Mouse (Mus musculus): ENCODE data around the gene Chst12. TPM values are rescaled to one million over a fixed set of nuclear protein-coding genes. Genes with fewer than 3 reads are reported as not detected.
"Not testable (repeated sequence)": the region's sequence is repeated elsewhere in the genome, so short reads cannot be mapped to it uniquely, and the experiment has no call there.

Chst12 gene
- 11.6 and 15.3 TPM in 2 replicates for polyA plus RNA-seq (2014; fragmentation: Nextera tagmentation; extraction: Ambion mirVana)

DNA sequence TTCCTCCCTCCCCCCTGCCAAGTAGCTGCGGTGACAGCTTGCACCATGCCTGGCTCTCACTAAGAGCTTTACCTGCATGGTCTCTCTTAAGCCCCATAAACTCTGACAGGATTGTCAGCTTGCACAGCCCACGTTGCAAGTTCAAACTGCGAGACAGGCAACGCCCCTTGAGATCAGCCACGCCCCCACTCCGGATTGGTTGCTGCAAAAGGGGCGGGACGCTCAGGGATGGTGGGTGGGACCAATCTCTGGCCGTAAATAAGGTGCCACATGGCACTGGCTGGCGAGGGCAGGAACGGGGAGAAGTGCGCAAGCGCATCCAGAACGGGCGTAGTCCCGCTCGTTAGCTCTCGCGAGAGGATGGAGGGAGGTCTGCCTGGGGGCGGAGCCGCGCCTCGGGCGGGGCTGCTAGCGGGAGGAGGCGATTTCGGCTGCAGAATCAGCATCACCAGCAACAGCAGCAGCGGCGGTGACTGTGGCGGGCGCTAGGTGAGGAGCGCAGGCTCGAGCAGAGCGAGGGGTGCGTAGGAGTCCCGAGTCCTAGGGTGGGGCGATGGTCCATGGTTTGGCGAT, at the start of gene Chst12:
Gene Chst12, plus strand, starts transcription at position 343 of the 573 bp plus-strand sequence.
- H3K4me3 ChIP-seq (ENCODE audit: low read depth, low read length): peak within 1 kb of the TSS; percentile 54
- H3K9ac ChIP-seq (ENCODE audit: low read length): peak within 1 kb of the TSS; percentile 74
- WGBS: under 1% methylated on average over 37 of the region's 38 CpGs
- H3K36me3 ChIP-seq (ENCODE audit: control insufficient read depth, insufficient read depth, low read length): no peaks in the 10 kb centered on the region
- peak; percentile 95 for ATAC-seq
- no peaks in the 10 kb centered on the region for H3K27me3 ChIP-seq (replicated peaks; ENCODE audit: control insufficient read depth, insufficient read depth, low read length)
- peak within 1 kb of the TSS; percentile 56 for H3K27ac ChIP-seq (ENCODE audit: low read depth, low read length)
- peak; percentile 99 for DNase-seq (ENCODE audit: low spot score)
- peak within 1 kb of the TSS; percentile 75 for H3K4me2 ChIP-seq (ENCODE audit: low read length)
- H3K4me1 ChIP-seq (ENCODE audit: control insufficient read depth, insufficient read depth, low read length): peaks cover 23% of the 10 kb centered on the region
- no peaks in the 10 kb centered on the region for H3K9me3 ChIP-seq (replicated peaks; ENCODE audit: control insufficient read depth, low read length)

DNA sequence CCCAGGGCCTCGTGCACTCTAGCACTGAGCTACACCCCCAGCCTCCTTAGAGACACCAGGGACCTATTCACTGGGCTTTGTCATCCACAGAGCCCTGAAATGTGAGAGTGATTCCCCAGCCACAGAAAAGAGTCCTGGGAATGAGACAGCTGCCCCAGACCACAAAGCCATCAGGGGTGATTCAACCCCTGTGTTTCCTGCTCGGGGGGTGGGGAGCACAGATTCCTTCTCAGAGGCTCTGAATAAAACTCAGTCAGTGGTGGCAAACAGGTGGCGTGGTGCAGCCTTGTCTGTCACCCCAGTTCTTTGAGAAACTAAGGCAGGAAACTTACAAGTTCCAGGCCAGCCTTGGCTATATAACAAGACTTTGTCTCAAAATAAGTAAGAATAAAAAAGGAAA, 43.9 kb upstream of the Chst12 start:
- H3K27me3 ChIP-seq (replicated peaks; ENCODE audit: control insufficient read depth, insufficient read depth, low read length): no peaks in the 10 kb centered on the region
- no peak overlapping the region for H3K4me2 ChIP-seq (ENCODE audit: low read length)
- DNase-seq (ENCODE audit: low spot score) (no peak), ATAC-seq (no peak)
- no peak overlapping the region for H3K4me3 ChIP-seq (ENCODE audit: low read depth, low read length)
- WGBS: 84% methylated on average over 3 of the region's 3 CpGs
- no peaks in the 10 kb centered on the region for H3K4me1 ChIP-seq (ENCODE audit: control insufficient read depth, insufficient read depth, low read length)
- H3K9me3 ChIP-seq (replicated peaks; ENCODE audit: control insufficient read depth, low read length): no peaks in the 10 kb centered on the region
- no peak overlapping the region for H3K27ac ChIP-seq (ENCODE audit: low read depth, low read length)
- no peaks in the 10 kb centered on the region for H3K36me3 ChIP-seq (ENCODE audit: control insufficient read depth, insufficient read depth, low read length)
- H3K9ac ChIP-seq (ENCODE audit: low read length): no peak overlapping the region

DNA sequence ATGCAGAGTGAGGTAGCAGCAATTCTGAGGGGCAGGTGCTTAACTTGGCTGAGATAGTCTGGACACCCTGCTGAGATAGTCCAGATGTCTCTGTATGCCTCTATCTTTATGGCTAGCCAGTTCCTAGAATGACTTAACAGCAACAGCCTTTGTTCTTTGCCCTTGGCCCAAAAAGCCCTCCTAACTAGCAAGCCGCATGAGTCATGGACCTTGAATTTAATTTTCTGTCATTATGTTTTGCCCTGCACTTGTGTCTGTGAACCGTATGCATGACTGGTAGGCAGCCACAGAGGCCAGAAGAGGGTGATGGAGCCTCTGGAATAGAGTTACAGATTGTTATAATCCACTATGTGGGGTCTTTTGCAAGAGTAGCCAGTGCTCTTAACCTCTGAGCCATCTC, 42.2 kb upstream of the Chst12 start:
- ATAC-seq; DNase-seq (ENCODE audit: low spot score); H3K4me2 ChIP-seq (ENCODE audit: low read length); H3K4me1 ChIP-seq (ENCODE audit: control insufficient read depth, insufficient read depth, low read length); H3K27me3 ChIP-seq (replicated peaks; ENCODE audit: control insufficient read depth, insufficient read depth, low read length); H3K4me3 ChIP-seq (ENCODE audit: low read depth, low read length); H3K9me3 ChIP-seq (replicated peaks; ENCODE audit: control insufficient read depth, low read length); H3K9ac ChIP-seq (ENCODE audit: low read length); H3K27ac ChIP-seq (ENCODE audit: low read depth, low read length); H3K36me3 ChIP-seq (ENCODE audit: control insufficient read depth, insufficient read depth, low read length): not testable (repeated sequence)
- 79% methylated on average over 2 of the region's 2 CpGs for WGBS

- ATAC-seq (no peak), DNase-seq (ENCODE audit: low spot score) (no peak)
- Histone ChIP-seq H3K4me2 (ENCODE audit: low read length) (no peak overlapping the region), H3K27ac (ENCODE audit: low read depth, low read length) (no peak overlapping the region), H3K36me3 (ENCODE audit: control insufficient read depth, insufficient read depth, low read length) (no peaks in the 10 kb centered on the region), H3K27me3 (replicated peaks; ENCODE audit: control insufficient read depth, insufficient read depth, low read length) (no peaks in the 10 kb centered on the region), H3K9ac (ENCODE audit: low read length) (no peak overlapping the region), H3K4me1 (ENCODE audit: control insufficient read depth, insufficient read depth, low read length) (no peaks in the 10 kb centered on the region), H3K9me3 (replicated peaks; ENCODE audit: control insufficient read depth, low read length) (no peaks in the 10 kb centered on the region), H3K4me3 (ENCODE audit: low read depth, low read length) (no peak overlapping the region)
- WGBS: 77% methylated on average over 2 of the region's 2 CpGs
These were observed 40.4 kb upstream of the Chst12 start for GRCm38 (mm10) chr5:140464943-140465342.

- WGBS: 76% methylated on average over 3 of the region's 3 CpGs
- DNase-seq (ENCODE audit: low spot score) (no peak), ATAC-seq (no peak)
- no peak overlapping the region for H3K27ac ChIP-seq (ENCODE audit: low read depth, low read length)
- H3K4me3 ChIP-seq (ENCODE audit: low read depth, low read length): no peak overlapping the region
- H3K4me1 ChIP-seq (ENCODE audit: control insufficient read depth, insufficient read depth, low read length): no peaks in the 10 kb centered on the region
- no peaks in the 10 kb centered on the region for H3K27me3 ChIP-seq (replicated peaks; ENCODE audit: control insufficient read depth, insufficient read depth, low read length)
- H3K4me2 ChIP-seq (ENCODE audit: low read length): no peak overlapping the region
- H3K36me3 ChIP-seq (ENCODE audit: control insufficient read depth, insufficient read depth, low read length): no peaks in the 10 kb centered on the region
- no peak overlapping the region for H3K9ac ChIP-seq (ENCODE audit: low read length)
- H3K9me3 ChIP-seq (replicated peaks; ENCODE audit: control insufficient read depth, low read length): no peaks in the 10 kb centered on the region
These were observed 33.0 kb upstream of the Chst12 start for GRCm38 (mm10) chr5:140472336-140472735.

- 85% methylated on average over 4 of the region's 4 CpGs for WGBS
- ATAC-seq (no peak), DNase-seq (ENCODE audit: low spot score) (no peak)
- no peak overlapping the region for H3K4me2 ChIP-seq (ENCODE audit: low read length)
- no peaks in the 10 kb centered on the region for H3K4me1 ChIP-seq (ENCODE audit: control insufficient read depth, insufficient read depth, low read length)
- H3K27ac ChIP-seq (ENCODE audit: low read depth, low read length): no peak overlapping the region
- H3K4me3 ChIP-seq (ENCODE audit: low read depth, low read length): no peak overlapping the region
- no peaks in the 10 kb centered on the region for H3K36me3 ChIP-seq (ENCODE audit: control insufficient read depth, insufficient read depth, low read length)
- no peaks in the 10 kb centered on the region for H3K27me3 ChIP-seq (replicated peaks; ENCODE audit: control insufficient read depth, insufficient read depth, low read length)
- H3K9me3 ChIP-seq (replicated peaks; ENCODE audit: control insufficient read depth, low read length): no peaks in the 10 kb centered on the region
- H3K9ac ChIP-seq (ENCODE audit: low read length): no peak overlapping the region
These were observed 23.9 kb upstream of the Chst12 start for GRCm38 (mm10) chr5:140481458-140481857.

- H3K4me2 ChIP-seq (ENCODE audit: low read length): no peak overlapping the region
- no peaks in the 10 kb centered on the region for H3K4me1 ChIP-seq (ENCODE audit: control insufficient read depth, insufficient read depth, low read length)
- H3K4me3 ChIP-seq (ENCODE audit: low read depth, low read length): no peak overlapping the region
- no peaks in the 10 kb centered on the region for H3K27me3 ChIP-seq (replicated peaks; ENCODE audit: control insufficient read depth, insufficient read depth, low read length)
- no peak overlapping the region for H3K9ac ChIP-seq (ENCODE audit: low read length)
- H3K36me3 ChIP-seq (ENCODE audit: control insufficient read depth, insufficient read depth, low read length): no peaks in the 10 kb centered on the region
- no peak overlapping the region for H3K27ac ChIP-seq (ENCODE audit: low read depth, low read length)
- H3K9me3 ChIP-seq (replicated peaks; ENCODE audit: control insufficient read depth, low read length): no peaks in the 10 kb centered on the region
- no peak for ATAC-seq
- WGBS: 68% methylated on average over 6 of the region's 6 CpGs
- no peak for DNase-seq (ENCODE audit: low spot score)
These were observed 14.2 kb upstream of the Chst12 start for GRCm38 (mm10) chr5:140491142-140491541.

- 51% methylated on average over 11 of the region's 11 CpGs for WGBS
These were observed 12.6 kb upstream of the Chst12 start for GRCm38 (mm10) chr5:140492684-140493233.

GRCm38 (mm10) chr5:140498176-140498575, 7.2 kb upstream of the Chst12 start:
- Histone ChIP-seq H3K27me3 (replicated peaks; ENCODE audit: control insufficient read depth, insufficient read depth, low read length) (no peaks in the 10 kb centered on the region), H3K9me3 (replicated peaks; ENCODE audit: control insufficient read depth, low read length) (no peaks in the 10 kb centered on the region), H3K4me1 (ENCODE audit: control insufficient read depth, insufficient read depth, low read length) (peaks cover 6% of the 10 kb centered on the region), H3K4me2 (ENCODE audit: low read length) (no peak overlapping the region), H3K36me3 (ENCODE audit: control insufficient read depth, insufficient read depth, low read length) (no peaks in the 10 kb centered on the region), H3K27ac (ENCODE audit: low read depth, low read length) (no peak overlapping the region), H3K4me3 (ENCODE audit: low read depth, low read length) (no peak overlapping the region), H3K9ac (ENCODE audit: low read length) (no peak overlapping the region)
- DNase-seq (ENCODE audit: low spot score): no peak
- WGBS: 84% methylated on average over 6 of the region's 6 CpGs
- no peak for ATAC-seq

More at GRCm38 (mm10) chr5:140492684-140493233, 12.6 kb upstream of the Chst12 start:
- no peak overlapping the region for H3K4me2 ChIP-seq (ENCODE audit: low read length)
- no peaks in the 10 kb centered on the region for H3K4me1 ChIP-seq (ENCODE audit: control insufficient read depth, insufficient read depth, low read length)
- no peak overlapping the region for H3K9ac ChIP-seq (ENCODE audit: low read length)
- H3K27ac ChIP-seq (ENCODE audit: low read depth, low read length): no peak overlapping the region
- H3K27me3 ChIP-seq (replicated peaks; ENCODE audit: control insufficient read depth, insufficient read depth, low read length): no peaks in the 10 kb centered on the region
- ATAC-seq (no peak), DNase-seq (ENCODE audit: low spot score) (no peak)
- H3K9me3 ChIP-seq (replicated peaks; ENCODE audit: control insufficient read depth, low read length): no peaks in the 10 kb centered on the region
- H3K4me3 ChIP-seq (ENCODE audit: low read depth, low read length): no peak overlapping the region
- no peaks in the 10 kb centered on the region for H3K36me3 ChIP-seq (ENCODE audit: control insufficient read depth, insufficient read depth, low read length)
